Mouse (Mus musculus) layer of hippocampus, adult 11-12 months (tissue): Measurements from ENCODE around the gene Rap2c.

Experiments used
- DNase-seq: peaks from one replicate; pipeline ENCODE4 v3.0.0; 2022; ENCODE audit warnings: low spot score

Rap2c gene

DNA sequence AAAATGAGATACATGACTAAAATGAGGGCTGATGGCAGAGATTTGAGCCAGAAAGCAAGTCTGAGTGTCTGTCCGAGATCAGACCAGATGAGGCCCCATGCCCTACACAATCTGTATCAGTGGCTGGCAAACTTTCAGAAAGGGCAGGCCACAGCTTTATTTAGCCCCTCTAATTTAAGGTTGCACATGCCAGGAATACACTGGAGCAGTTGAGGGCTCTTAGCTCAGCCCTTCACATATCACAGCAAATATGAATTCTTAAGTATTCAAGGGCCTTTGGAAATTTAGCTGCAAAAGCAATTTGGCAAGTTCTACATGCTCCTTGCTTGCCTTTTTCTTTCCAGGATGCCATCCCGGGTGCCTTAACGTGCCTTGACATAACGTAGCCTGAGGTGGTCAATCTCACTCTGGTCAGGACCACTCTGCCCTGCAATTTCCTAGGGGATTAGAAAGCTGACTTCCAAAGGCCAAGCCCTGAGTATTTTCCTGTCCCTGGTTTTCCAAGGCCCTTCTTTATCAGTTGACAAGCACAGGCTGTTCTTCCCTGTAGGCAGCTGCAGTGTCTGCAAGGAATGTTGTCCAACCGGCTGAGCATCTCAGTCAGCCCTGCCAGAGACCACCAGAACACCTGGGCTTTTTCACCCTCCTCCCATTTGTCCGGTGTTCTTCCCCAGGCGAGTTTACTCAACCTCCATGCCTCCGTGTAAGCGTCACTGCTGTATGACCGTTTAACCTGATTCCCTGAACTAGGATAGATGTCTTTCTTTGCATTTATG, 49.5 kb downstream of the Rap2c start:
- no peak for DNase-seq

DNA sequence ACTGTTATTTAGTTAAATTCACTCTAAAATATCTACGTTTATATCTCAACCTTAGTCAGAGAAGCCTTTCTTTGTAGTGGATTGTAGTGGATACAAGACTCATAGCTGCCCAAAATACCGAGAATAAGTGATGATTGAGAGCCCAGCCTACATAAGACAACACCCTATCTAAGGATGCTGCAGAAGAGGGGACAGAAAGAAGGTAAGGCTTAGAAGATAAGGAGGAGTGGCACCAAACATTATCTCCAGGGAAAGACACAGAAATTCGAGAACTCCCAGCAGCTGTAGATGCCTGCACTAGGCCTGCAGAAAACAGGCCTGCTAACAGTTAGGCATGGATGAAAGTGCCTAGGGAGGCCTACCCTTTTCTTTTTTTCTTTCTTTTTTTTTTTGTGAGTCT, 52.7 kb downstream of the Rap2c start:
- no peak for DNase-seq

DNA sequence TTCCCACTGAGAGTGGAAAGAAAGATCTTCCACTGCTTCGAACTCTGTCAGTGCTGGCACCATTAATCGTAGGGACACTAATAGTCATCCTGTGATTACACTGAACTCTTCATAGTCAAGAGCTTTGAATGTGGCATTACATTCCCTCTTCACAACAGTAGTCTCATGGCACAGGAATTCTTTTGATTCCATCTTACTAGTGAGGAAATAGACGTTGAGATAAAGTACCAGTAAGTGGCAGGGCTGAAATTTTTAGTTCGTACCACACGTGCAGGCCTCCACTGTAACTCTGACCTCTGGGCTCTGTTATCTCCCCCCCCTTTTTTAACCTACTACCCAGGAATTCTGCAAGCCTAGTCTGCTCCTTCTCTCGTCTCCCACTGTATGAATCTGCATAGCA, 54.9 kb downstream of the Rap2c start:
- no peak for DNase-seq
